Mouse (Mus musculus): ENCODE measurements around the gene Slc9a9.

The Slc9a9 gene

GRCm38 (mm10) chr9:94947246-94947645 lies 277.5 kb downstream of the Slc9a9 start:
- DNase-seq (ENCODE audit: low read depth, low spot score): no peak

- no peak for DNase-seq (ENCODE audit: low read depth, low spot score)
Measured at GRCm38 (mm10) chr9:94950676-94951075, 281.0 kb downstream of the Slc9a9 start.

DNA sequence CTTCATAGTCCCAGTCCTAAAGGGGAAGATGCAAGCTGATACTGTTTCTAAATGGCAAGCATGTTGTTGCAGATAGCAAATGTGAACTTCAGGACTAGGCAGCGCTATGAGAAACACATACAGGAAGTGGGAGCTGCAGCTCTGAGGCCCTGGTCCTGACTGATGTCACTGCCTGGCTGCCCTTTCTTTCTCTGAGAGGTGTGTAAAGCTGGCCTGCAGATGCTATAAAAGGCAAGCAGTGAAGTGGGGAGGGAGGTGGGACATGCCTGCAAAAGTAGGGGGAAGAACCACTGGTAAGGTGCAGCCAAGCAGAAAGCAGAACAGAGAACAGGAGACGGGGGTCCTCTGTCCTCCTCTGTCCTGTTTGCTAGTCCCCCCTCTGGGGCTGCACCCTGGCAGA lies 285.9 kb downstream of the Slc9a9 start:
- no peak for DNase-seq (ENCODE audit: low read depth, low spot score)

DNA sequence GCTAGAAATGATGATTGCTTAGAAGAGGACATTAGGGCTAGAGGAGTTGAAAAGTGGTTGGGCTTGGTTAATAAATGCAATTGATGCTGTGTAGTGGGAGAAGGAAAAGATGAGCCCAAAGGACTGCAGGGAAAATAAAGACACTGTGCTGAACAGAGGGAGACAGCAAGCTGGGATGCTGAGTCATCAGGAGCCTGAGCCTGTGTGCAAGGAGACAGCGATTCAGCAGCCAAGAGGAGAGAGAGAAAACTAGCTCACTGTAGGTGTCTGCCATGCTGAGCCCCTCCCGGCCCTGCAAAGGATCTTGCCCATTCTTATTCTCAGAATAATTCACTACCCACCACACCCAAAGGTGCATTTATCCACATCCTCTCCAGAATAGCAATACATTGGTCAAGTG lies 288.7 kb downstream of the Slc9a9 start:
- no peak for DNase-seq (ENCODE audit: low read depth, low spot score)

DNA sequence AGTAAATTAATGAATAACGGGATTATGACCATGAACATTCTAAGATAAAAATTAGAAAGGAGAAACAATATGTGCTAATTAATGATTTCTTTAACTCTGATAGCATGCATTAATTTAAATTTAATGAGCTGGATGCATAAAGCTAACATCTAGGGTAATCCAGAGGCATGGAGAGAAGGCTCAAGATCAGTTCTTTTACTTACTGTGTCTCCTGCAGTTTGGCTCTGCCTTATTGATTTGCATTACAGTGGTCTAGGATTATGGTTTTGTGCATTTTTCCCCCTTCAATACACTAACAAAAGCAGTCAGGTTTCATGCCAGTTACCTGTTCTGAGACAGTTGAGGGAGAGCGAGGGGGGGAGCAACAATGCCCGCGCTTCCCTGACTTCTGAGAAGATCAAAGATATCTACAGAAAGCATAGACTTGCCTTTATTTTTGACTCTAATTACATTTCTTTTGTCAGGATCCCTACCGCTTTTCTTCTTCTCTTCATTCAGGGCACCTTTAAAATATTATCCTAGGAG lies 298.9 kb downstream of the Slc9a9 start:
- DNase-seq (ENCODE audit: low read depth, low spot score): no peak

DNA sequence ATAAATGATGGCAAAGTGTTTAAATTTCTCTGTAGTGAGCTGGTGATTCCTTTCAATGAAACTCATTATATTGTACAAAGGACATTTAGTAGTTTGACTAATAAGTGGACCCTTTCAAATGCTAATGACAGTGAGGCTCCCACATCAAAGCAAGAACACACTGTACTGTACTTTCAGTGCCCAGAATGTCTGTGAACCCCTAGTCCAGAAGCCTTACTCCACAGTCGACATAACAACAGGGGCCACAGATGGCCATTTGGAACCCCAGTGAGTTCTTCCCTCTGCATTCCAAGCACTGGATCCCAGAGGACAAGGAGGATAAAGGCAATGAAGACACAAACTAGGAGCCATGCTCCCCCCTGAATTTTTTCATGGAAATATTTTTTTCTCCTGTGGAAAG lies 299.4 kb downstream of the Slc9a9 start:
- no peak for DNase-seq (ENCODE audit: low read depth, low spot score)

DNA sequence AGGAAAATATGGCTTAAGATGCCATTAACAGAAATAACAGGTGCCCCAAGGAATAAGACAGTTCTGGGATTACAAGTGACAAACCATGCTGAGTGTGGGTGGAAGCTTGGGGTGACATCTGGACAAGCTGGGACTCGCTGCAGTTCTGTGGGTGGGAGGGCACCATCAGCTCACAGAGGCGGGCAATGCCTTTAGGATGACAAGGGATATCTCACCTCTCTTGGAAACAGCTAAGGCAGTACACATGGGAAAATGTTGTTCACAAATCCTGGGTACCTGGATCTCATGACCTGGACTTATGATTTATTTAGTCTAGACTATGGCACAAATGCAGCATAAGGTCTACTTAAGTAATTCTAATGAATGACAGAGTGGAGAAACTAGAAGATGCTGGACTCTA lies 302.3 kb downstream of the Slc9a9 start:
- DNase-seq (ENCODE audit: low read depth, low spot score): no peak

DNA sequence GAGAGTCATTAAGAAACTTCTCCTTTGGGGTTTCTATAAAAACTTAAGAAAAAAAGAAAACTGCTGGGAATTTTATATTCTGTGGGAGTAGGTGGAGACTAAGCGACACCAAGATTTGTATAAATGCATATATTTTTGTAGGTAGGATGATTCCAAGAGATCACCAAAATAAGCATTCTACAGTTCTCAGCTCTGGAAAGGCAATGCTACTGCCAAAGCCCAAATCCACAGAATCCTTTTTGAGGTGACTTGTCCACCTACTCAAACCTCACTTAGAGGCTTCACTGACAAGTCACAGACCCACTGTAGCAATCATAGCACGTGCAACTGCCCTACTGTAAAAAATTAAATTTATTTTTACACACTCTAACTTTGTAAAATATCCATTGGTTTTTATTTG lies 303.0 kb downstream of the Slc9a9 start:
- DNase-seq (ENCODE audit: low read depth, low spot score): no peak

- DNase-seq (ENCODE audit: low read depth, low spot score): no peak
Measured at GRCm38 (mm10) chr9:94976191-94976590, 306.5 kb downstream of the Slc9a9 start.

DNA sequence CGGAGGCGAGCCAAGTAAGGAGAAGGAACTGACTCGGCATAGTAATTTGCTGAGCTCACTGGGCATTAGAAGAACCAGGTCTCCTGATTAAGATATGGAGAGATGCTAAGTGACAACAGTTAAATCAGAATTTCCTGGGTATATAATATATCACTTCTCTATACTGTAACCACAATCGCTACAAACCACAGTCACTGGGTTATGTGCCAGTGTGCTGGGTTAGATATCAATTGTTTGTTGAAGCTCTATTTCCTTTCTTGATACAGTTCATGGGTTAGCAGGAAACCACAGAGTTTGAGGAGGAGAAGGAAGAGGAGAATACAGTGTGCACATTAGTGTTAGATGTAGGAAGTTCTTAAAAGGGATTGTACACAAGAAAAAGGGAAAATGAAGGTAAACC lies 323.9 kb downstream of the Slc9a9 start:
- no peak for DNase-seq (ENCODE audit: low read depth, low spot score)

GRCm38 (mm10) chr9:95020136-95020706 lies 350.5 kb downstream of the Slc9a9 start:
- DNase-seq (ENCODE audit: low read depth, low spot score): no peak

GRCm38 (mm10) chr9:95034140-95034970 lies 364.6 kb downstream of the Slc9a9 start:
- no peak for DNase-seq (ENCODE audit: low read depth, low spot score)

DNA sequence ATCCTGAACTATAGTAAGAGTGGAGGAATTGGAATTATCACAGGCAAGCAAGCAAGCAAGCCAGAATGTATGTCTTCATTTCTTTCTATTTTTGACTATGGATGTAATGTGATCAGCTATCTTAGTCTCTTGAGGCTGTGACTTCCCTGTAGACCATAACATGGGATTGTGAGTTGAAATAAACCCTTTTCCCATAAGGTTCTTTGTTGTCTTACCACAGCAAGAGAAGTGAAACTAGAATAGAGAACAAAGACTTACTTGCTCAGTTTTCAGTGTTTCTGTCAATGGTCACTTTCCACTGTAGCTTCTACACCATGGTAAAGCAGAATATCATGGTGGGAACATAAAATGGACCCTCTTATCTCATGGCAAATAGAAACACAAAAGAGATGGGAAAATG lies 366.5 kb downstream of the Slc9a9 start:
- DNase-seq (ENCODE audit: low read depth, low spot score): no peak

- DNase-seq (ENCODE audit: low read depth, low spot score): no peak
Measured at GRCm38 (mm10) chr9:95042420-95042819, 372.7 kb downstream of the Slc9a9 start.

GRCm38 (mm10) chr9:95052160-95052559 lies 382.5 kb downstream of the Slc9a9 start:
- no peak for DNase-seq (ENCODE audit: low read depth, low spot score)

GRCm38 (mm10) chr9:95053183-95053582 lies 383.5 kb downstream of the Slc9a9 start:
- DNase-seq (ENCODE audit: low read depth, low spot score): no peak

GRCm38 (mm10) chr9:95055843-95056242 lies 386.1 kb downstream of the Slc9a9 start:
- DNase-seq (ENCODE audit: low read depth, low spot score): no peak

DNA sequence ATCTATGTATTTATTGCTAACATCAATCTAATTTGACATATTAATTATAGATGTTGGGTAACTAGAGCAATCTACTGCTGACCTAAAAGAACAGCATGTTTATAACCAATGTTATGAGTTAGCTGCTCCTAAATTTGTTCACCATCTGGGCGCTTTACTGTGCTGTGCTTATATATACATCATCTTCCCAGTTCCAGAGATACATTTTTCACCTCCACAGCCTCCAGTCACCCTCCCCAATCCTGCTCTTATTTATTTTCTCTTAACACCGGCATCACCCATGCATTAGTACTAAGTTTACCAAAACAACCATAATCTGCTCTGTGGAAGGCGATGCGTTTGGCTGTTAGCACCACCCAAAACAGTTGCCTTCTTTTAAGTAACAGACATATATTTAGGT lies 391.0 kb downstream of the Slc9a9 start:
- no peak for DNase-seq (ENCODE audit: low read depth, low spot score)

GRCm38 (mm10) chr9:95067037-95067436 lies 397.3 kb downstream of the Slc9a9 start:
- DNase-seq (ENCODE audit: low read depth, low spot score): no peak

GRCm38 (mm10) chr9:95068466-95068865 lies 398.8 kb downstream of the Slc9a9 start:
- no peak for DNase-seq (ENCODE audit: low read depth, low spot score)

DNA sequence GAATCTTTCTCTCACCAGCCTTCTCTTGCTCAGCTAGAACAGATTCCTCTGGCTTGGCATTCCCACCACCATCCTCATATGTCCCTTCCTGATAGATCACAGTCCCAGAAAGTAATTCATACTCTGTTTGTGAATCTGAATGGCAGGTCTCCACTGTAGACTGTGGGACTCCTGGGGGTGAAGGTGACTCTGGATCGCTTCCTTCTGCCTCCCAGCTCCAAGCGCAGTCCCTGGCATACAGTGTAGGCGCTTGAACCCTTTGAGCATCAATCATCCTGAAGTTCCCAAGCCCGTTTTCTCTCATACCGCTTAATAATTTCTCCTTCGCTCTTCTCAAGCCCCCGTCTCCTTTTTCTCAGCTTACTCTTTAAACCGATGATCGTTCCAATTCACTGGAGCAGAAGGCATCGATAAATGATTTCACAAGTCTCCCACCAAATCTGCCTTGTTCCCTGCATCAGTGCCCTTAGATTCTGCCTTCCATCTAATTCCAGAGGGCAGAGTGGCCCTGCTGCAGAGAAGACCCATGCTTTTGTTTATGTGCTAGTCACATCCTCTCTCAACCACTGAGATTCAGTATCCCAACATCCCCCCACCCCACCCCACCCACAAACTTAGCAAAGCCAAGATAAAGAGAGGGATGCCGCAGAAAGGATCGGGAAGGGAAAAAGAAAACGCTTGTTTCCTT lies 401.3 kb downstream of the Slc9a9 start:
- no peak for DNase-seq (ENCODE audit: low read depth, low spot score)

GRCm38 (mm10) chr9:95072450-95072955 lies 402.8 kb downstream of the Slc9a9 start:
- no peak for DNase-seq (ENCODE audit: low read depth, low spot score)
